Mouse (Mus musculus) Muller cell, postnatal 12 days (primary cell): ENCODE results near the gene Vmn1r194.
"Not testable (repeated sequence)": the region's sequence is repeated elsewhere in the genome, so short reads cannot be mapped to it uniquely, and the experiment has no call there.

Source experiments
- DNase-seq: peaks from one replicate; pipeline ENCODE4 v3.0.0-alpha.2; 2015; ENCODE audit errors: inconsistent ontology term

The Vmn1r194 gene

DNA sequence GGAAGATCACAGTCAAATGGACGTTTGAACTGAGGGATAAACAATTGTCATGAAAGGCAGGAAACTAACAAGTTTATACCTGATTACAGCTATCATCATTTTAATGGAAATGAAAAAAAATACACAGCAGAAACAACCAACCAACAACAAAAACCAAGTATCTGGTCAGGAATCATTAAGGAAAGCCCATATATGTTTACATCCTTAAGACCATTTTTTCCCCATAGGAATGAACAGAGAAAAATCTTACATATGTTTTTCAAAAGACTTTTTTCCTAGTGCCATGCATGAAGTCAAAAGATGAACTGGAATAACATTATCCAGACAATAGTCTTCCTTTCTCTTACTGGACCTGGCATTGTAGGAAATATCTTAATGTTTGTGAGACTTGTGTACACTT is at the start of gene Vmn1r194:
Vmn1r194 (plus strand) TSS at position 301 of the 400 bp plus-strand sequence.
- no peak for DNase-seq

DNA sequence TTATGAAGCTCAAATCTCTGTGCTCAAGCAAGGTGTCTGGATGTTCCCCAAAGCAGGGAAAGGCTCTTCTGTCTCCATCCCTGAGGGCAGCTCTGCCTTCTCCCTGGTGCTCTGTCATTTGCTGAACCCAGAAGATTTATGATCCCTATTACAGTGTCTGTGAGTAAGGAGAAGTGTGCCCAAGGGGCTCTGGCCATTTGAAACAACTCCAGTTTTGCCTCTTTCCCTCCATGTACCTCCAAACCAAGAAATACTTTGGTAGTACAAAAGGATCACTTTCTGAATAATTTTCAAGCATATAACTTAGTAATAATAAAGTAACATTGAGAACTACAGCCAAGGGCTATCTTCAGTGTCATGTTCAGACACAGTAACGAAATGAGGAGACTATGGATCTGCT is 21.0 kb upstream of the Vmn1r194 start, which contains the start of gene Vmn1r193:
Vmn1r193 (minus strand) TSS at position 101 of the 400 bp plus-strand sequence.
- not testable (repeated sequence) for DNase-seq

DNA sequence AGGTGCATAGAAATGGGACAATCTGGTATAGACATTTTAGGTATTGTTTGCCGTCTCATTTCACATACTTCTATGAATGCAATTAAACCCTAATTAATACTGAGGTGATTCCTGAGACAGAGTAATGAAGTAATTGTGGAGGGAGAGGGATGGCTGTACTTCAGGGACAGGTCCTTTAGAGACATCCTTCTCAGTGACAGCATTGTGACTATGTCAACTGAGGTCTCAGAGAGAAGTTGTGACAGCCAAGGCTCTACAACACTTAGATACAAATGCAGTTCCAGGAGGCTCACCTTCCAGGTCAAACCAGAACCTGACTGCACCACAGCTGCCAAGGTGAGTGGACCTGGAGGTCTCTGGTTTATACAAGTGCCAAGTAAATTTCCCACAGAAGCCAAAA is 26.2 kb downstream of the Vmn1r194 start, which contains the start of gene Vmn1r195:
Vmn1r195 (plus strand) TSS at position 301 of the 400 bp plus-strand sequence.
- DNase-seq = not testable (repeated sequence)

DNA sequence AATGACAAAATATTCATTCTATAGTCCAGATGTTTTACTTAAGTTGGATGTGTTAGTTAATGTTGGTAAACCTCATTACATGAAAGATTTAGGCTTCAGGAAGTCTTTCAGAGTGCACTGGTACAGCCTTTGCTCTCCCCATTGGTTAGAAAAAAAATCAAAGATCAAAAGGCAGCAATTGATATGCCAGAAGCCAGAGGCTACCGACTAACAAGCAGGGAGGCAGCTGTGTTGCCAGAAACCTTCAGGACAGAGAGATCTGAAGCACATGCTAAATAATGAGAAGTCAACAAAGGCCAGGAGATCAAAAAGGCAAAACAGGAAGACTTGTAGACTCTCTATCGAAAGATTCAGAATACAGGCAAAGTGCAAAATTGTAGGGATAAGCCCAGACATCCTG is 27.7 kb downstream of the Vmn1r194 start:
- DNase-seq = no peak

DNA sequence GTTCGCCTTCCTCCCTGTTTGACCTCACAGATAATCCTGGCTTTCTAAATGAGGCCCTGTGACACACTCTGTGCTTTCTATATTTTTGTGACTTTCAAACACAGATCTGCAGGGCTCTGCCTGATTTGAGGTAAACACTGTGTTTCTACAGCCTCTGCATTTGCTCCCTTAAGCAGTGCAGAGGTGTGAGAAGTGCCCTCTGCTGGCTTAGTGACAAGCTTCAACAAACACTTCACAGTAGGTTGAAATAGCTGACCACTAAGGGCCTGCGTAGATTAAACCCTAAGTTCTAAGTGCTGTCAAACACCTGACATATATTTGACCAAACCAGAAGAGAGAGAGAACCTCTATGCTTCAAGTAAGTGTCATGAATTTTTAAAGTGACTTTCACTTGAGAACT is 40.6 kb downstream of the Vmn1r194 start:
- no peak for DNase-seq

GRCm38 (mm10) chr13:22289620-22290019 is 45.6 kb downstream of the Vmn1r194 start, which contains the start of gene Vmn1r196:
Gene Vmn1r196 (plus strand): TSS chr13:22289920.
- DNase-seq = no peak
